Mouse (Mus musculus) adrenal gland, adult 8-10 months (tissue): Measurements from ENCODE around the gene Cd46. TPM values are rescaled to one million over a fixed set of nuclear protein-coding genes. Genes with fewer than 3 reads are reported as not detected.

Experiments
- microRNA-seq, 2 experiments: library from miRNA; unstranded; fragments of <30 nt; microRNA quantifications; one replicate each; pipeline ENCODE4 v1.2.0; 2022
- total RNA-seq, 4 experiments: library from RNA; stranded (reverse); gene quantifications; 2 replicates each; pipeline ENCODE4 v1.2.4; 2022

The Cd46 gene
- total RNA-seq, 4 experiments from 2014 or later, result 2.4 to 4.1 (median 3.3) TPM

Small RNAs within 50 kb of the gene (microRNA-seq; reads per million reads assigned to microRNA genes)
- gene Mir29b-2, result 27.8 to 39.6 reads per million in 2 experiments
- gene Mir29c, result 1,555 to 2,481 reads per million in 2 experiments

Other genes starting within 250 kb of the Cd46 start
- 10 to 100 TPM; 33.4 to 60.6 (median 45.5) TPM for gene Cd34, start 153.4 kb downstream of the Cd46 start, total RNA-seq
- 10 to 100 TPM; 77.8 to 92.1 (median 85.0) TPM for gene Cr1l, start 39.3 kb upstream of the Cd46 start, total RNA-seq
- under 1 TPM in 3 of 4 experiments, not detected in 1; 0.12 to 0.27 (median 0.12) TPM for gene Cr2, start 84.5 kb upstream of the Cd46 start, total RNA-seq